Mouse (Mus musculus) forelimb bud, embryonic 11.5 days (tissue): ENCODE measurements around the gene Psg23.
"Not testable (repeated sequence)": the region's sequence is repeated elsewhere in the genome, so short reads cannot be mapped to it uniquely, and the experiment has no call there.

ENCODE experiments used
- DNase-seq: peaks from one replicate; pipeline ENCODE4 v3.0.0-alpha.2; 2012; ENCODE audit warnings: low read depth, low spot score

Psg23 gene

DNA sequence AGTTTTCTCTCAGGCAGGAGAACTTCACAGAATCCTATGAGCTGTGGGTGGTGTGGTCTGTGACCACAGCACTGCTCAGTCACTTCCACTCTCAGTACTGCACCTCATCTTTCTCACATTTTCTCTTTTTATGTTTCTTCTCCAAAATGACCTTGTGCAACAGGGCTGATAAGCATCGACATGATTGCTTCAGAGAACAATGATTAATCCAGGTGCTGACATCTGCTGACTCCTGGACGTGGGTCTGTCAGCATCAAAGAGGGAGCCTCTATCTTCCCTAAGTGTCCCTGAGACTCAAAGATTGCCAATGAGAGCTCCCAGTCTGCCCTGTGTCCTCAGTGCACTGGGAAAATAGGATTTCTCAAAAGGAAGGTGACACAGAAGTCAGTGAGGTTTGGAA lies at the start of gene Psg23:
TSS of gene Psg23 (minus strand) at position 101 of the 400 bp plus-strand sequence.
- DNase-seq: not testable (repeated sequence)

DNA sequence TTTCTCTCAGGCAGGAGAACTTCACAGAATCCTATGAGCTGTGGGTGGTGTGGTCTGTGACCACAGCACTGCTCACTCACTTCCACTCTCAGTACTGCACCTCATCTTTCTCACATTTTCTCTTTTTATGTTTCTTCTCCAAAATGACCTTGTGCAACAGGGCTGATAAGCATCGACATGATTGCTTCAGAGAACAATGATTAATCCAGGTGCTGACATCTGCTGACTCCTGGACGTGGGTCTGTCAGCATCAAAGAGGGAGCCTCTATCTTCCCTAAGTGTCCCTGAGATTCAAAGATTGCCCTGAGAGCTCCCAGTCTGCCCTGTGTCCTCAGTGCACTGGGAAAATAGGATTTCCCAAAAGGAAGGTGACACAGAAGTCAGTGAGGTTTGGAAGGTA lies 40.3 kb upstream of the Psg23 start, which contains the start of gene Psg21:
TSS of gene Psg21 (minus strand) at position 101 of the 400 bp plus-strand sequence.
- DNase-seq: not testable (repeated sequence)

DNA sequence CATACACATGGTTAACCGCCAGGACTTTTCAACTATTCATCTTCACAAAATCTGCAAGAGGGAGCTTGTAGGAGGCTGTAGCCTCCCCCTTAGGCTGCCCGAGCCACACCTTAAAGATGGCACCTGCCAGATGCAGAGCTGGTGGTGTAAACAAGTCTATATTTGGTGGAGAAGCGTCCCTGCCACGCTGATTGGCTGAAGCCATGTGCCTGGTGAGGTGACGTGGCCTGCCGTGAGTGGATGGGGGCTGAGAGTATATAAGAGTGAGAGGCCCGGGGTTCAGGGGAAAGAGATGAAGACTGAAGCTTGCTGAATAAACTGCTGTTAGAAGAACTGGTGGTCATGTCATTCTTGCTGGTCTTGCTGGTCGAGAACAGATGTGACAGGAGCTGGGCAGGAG lies 10.6 kb upstream of the Psg23 start:
- not testable (repeated sequence) for DNase-seq

DNA sequence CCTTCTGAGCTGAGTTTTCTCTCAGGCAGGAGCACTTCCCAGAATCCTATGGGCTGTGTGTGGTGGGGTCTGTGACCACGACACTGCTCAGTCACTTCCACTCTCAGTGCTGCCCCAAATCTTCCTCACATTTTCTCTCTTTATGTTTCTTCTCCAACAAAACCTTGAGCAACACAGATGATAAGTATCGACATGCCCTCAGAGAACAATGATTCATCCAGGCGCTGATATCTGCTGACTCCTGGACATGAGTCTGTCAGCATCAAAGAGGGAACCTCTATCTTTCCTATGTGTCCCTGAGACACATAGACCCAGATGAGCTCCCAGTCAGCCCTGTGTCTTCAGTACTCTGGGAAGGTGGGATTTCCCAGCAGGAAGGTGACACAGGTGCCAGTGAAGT lies 49.1 kb downstream of the Psg23 start, which contains the start of gene Psg27:
TSS of gene Psg27 (minus strand) at position 101 of the 400 bp plus-strand sequence.
- DNase-seq: no peak

DNA sequence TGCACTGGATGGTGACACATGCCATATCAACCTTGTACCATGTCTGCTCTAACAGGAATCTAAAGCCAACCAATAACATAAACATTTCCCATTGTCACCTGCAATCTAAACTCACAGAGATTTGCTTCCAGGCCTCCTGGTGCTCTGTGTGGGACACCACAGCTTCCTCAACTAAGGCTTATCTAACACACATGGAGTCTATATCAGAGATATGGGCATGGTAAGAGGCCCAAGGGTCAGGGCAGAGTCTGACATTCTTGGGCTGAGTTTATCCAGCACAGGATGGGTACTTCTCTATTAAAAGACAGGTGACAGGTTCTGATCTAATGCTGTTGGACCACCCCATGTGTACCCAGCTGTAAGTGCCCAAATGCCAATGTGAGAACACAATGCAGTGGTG lies 56.5 kb downstream of the Psg23 start:
- no peak for DNase-seq
